In the genomic region with DNA sequence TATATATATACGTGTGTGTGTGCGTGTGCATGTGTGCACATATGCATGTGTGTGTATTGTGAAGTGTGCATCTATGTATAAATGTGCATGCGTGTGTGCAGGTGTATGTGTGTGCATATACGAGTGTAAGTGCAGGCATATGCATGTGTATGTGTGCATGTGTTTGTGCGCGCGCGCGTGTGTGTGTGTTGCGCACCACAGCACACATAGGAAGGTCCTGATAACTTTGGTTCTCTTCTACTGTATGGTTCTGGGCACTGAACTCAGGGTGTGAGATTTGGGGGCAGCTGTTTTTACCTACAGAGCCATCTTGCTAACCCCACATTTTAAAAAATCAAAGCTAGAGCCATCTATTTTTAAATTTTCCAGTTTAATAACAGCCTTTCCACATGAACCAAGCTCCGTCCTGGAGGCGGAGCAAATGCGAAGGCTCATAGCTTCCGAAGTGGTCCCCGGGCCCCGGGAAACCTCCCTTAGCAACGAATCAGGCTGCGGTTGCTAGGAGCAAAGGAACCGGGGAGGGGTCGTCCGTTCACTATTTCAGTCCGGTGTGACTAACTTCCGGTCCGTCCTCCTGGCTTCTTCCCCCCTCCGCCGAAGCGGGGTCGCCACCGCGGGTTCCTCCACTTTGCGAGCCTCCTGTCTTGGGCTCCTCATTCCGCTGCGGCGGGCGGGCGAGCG, we compare ENCODE assay signal across 8 mouse cellular contexts. TPM values are rescaled to one million over a fixed set of nuclear protein-coding genes. Genes with fewer than 3 reads are reported as not detected.
A peak's percentile ranks its signal among the peaks of the same experiment; 100 is the strongest.
DNase-seq lines count a peak whose midpoint lies in the region; ATAC-seq and TF ChIP-seq lines count a peak whose summit lies in the region.

No protein-coding gene starts in this region.

- peak overlapping the region; percentile 97 for H3K4me3 ChIP-seq in forebrain, embryonic 10.5 days
- H3K4me3 ChIP-seq in heart, embryonic 15.5 days = peak overlapping the region; percentile 94
- peak overlapping the region; percentile 66 to 85 for H3K4me3 ChIP-seq in liver, embryonic 14.5 days (ENCODE audit: insufficient read depth in 1 of 2, low read depth in 2 of 2, low read length in 2 of 2)
- peak overlapping the region; percentile 92 for H3K4me3 ChIP-seq in neural tube, embryonic 11.5 days (ENCODE audit: low read depth, low read length)
- H3K4me3 ChIP-seq in stomach, postnatal 0 days (ENCODE audit: low read depth, low read length) = peak overlapping the region; percentile 95

- peaks cover 21% of the 10 kb centered on the region for H3K4me1 ChIP-seq in forebrain, embryonic 10.5 days
- H3K4me1 ChIP-seq in heart, embryonic 15.5 days (replicated peaks) = peaks cover 14% of the 10 kb centered on the region
- peaks cover 0 to 9% of the 10 kb centered on the region in 2 experiments; a peak in 3 of 4 replicates for H3K4me1 ChIP-seq in liver, embryonic 14.5 days (replicated peaks; ENCODE audit: control insufficient read depth in 2 of 2, insufficient read depth in 2 of 2, low read length in 1 of 2)
- H3K4me1 ChIP-seq in neural tube, embryonic 11.5 days (ENCODE audit: control insufficient read depth, insufficient read depth, low read length) = peaks cover 11% of the 10 kb centered on the region
- 0 out of 2 replicates have a peak, but pooled peaks cover 3% of the 10 kb centered on the region for H3K4me1 ChIP-seq in stomach, postnatal 0 days (replicated peaks; ENCODE audit: control insufficient read depth, insufficient read depth)

- no peak for TF ChIP-seq EP300 in liver, embryonic 14.5 days (IDR thresholded peaks at IDR 0.05; ENCODE audit: low read depth)
- no peak for TF ChIP-seq EP300 in stomach, postnatal 0 days (optimal IDR thresholded peaks at IDR 0.05)

- H3K4me2 ChIP-seq in heart, embryonic 15.5 days = peak overlapping the region; percentile 95
- H3K4me2 ChIP-seq in liver, embryonic 14.5 days (ENCODE audit: low read depth) = peak overlapping the region; percentile 74
- peak overlapping the region; percentile 85 for H3K4me2 ChIP-seq in neural tube, embryonic 11.5 days (ENCODE audit: low read depth)
- H3K4me2 ChIP-seq in stomach, postnatal 0 days (replicated peaks; ENCODE audit: low read depth) = peak overlapping the region; percentile 91

- peak overlapping the region; percentile 91 for H3K27ac ChIP-seq in forebrain, embryonic 10.5 days
- H3K27ac ChIP-seq in heart, embryonic 15.5 days = peak overlapping the region; percentile 69
- H3K27ac ChIP-seq in liver, embryonic 14.5 days = no peak overlapping the region
- H3K27ac ChIP-seq in neural tube, embryonic 11.5 days (ENCODE audit: low read depth, low read length) = 0 out of 2 replicates have a peak overlapping the region, but pooled peaks have one; percentile 34
- H3K27ac ChIP-seq in stomach, postnatal 0 days (replicated peaks) = no peak overlapping the region

- peak; percentile 88 for ATAC-seq in heart, embryonic 15.5 days (replicated peaks; ENCODE audit: insufficient number of reproducible peaks, insufficient read depth, low FRiP score, low read depth)
- peak; percentile 81 for ATAC-seq in liver, embryonic 14.5 days (ENCODE audit: insufficient read depth)
- ATAC-seq in neural tube, embryonic 11.5 days (ENCODE audit: insufficient read depth, low FRiP score, low TSS enrichment) = peak; percentile 82
- peak; percentile 89 for ATAC-seq in stomach, postnatal 0 days (ENCODE audit: low FRiP score, low TSS enrichment)

- H3K9me3 ChIP-seq in forebrain, embryonic 10.5 days = no peaks in the 10 kb centered on the region
- no peaks in the 10 kb centered on the region for H3K9me3 ChIP-seq in heart, embryonic 15.5 days (replicated peaks)
- no peaks in the 10 kb centered on the region for H3K9me3 ChIP-seq in liver, embryonic 14.5 days (ENCODE audit: control insufficient read depth, low read length)
- H3K9me3 ChIP-seq in neural tube, embryonic 11.5 days (ENCODE audit: control insufficient read depth, low read length) = no peaks in the 10 kb centered on the region
- no peaks in the 10 kb centered on the region for H3K9me3 ChIP-seq in stomach, postnatal 0 days (ENCODE audit: control insufficient read depth, low read length)

- no peaks in the 10 kb centered on the region for H3K27me3 ChIP-seq in forebrain, embryonic 10.5 days (ENCODE audit: poor library complexity, severe bottlenecking)
- H3K27me3 ChIP-seq in heart, embryonic 15.5 days = no peaks in the 10 kb centered on the region
- no peaks in the 10 kb centered on the region; the same call in 1 of the 2 replicates for H3K27me3 ChIP-seq in liver, embryonic 14.5 days (ENCODE audit: control insufficient read depth, insufficient read depth, low read length)
- H3K27me3 ChIP-seq in neural tube, embryonic 11.5 days (ENCODE audit: control insufficient read depth, insufficient read depth, low read length) = no peaks in the 10 kb centered on the region
- no peaks in the 10 kb centered on the region for H3K27me3 ChIP-seq in stomach, postnatal 0 days (ENCODE audit: control insufficient read depth, insufficient read depth, low read length)

- WGBS in forebrain, embryonic 10.5 days = 8% methylated on average over 37 of the region's 37 CpGs
- 9% methylated on average over 36 of the region's 37 CpGs for WGBS in heart, embryonic 15.5 days
- 8% methylated on average over 37 of the region's 37 CpGs for WGBS in liver, embryonic 14.5 days (ENCODE audit: insufficient replicate concordance)
- 7% methylated on average over 36 of the region's 37 CpGs for WGBS in neural tube, embryonic 11.5 days
- 7% methylated on average over 36 of the region's 37 CpGs for WGBS in stomach, postnatal 0 days

- DNase-seq in CD4-positive helper T cell, adult 2 months (ENCODE audit: low read depth, low spot score) = peak; percentile 90
- DNase-seq in brain, embryonic 14.5 days (ENCODE audit: low read depth) = peak; percentile 97
- peak; percentile 92 for DNase-seq in forebrain, embryonic 10.5 days (ENCODE audit: extremely low spot score, low spot score)
- DNase-seq in kidney, postnatal 25 days = peak; percentile 91 to 94
- peak; percentile 58 to 69 (median 62) for DNase-seq in liver, embryonic 14.5 days (ENCODE audit: low read depth in 3 of 3, low spot score in 3 of 3)
- peak; percentile 92 for DNase-seq in neural tube, embryonic 11.5 days (ENCODE audit: low spot score)
- peak; percentile 89 for DNase-seq in stomach, postnatal 0 days (ENCODE audit: low spot score)

- TF ChIP-seq CTCF in brain, embryonic 14.5 days (IDR thresholded peaks at IDR 0.05; ENCODE audit: borderline replicate concordance, extremely low read depth, insufficient read depth, insufficient read length) = no peak
- TF ChIP-seq CTCF in liver, embryonic 14.5 days (IDR thresholded peaks at IDR 0.05; ENCODE audit: low read depth) = no peak
- no peak; the same call in 1 of the 2 replicates for TF ChIP-seq CTCF in stomach, postnatal 0 days (IDR thresholded peaks at IDR 0.05; ENCODE audit: low read depth)

- H3K36me3 ChIP-seq in forebrain, embryonic 10.5 days (replicated peaks) = peaks cover 23% of the 10 kb centered on the region
- peaks cover 6% of the 10 kb centered on the region; the same call in 1 of the 2 replicates for H3K36me3 ChIP-seq in heart, embryonic 15.5 days
- H3K36me3 ChIP-seq in liver, embryonic 14.5 days (replicated peaks; ENCODE audit: control insufficient read depth, insufficient read depth, low read depth) = no peaks in the 10 kb centered on the region
- H3K36me3 ChIP-seq in neural tube, embryonic 11.5 days (ENCODE audit: control insufficient read depth, insufficient read depth, low read length) = peaks cover 2% of the 10 kb centered on the region
- H3K36me3 ChIP-seq in stomach, postnatal 0 days (ENCODE audit: control insufficient read depth, insufficient read depth, low read length) = 0 out of 2 replicates have a peak, but pooled peaks cover 2% of the 10 kb centered on the region

- peak overlapping the region; percentile 95 for H3K9ac ChIP-seq in heart, embryonic 15.5 days
- peak overlapping the region; percentile 73 for H3K9ac ChIP-seq in liver, embryonic 14.5 days (replicated peaks)
- peak overlapping the region; percentile 91 for H3K9ac ChIP-seq in neural tube, embryonic 11.5 days (ENCODE audit: low read length)
- H3K9ac ChIP-seq in stomach, postnatal 0 days (ENCODE audit: low read length) = peak overlapping the region; percentile 92

- peak; percentile 32; the same call in 1 of the 2 replicates for TF ChIP-seq POLR2A in brain, embryonic 14.5 days (IDR thresholded peaks at IDR 0.05; ENCODE audit: borderline replicate concordance, extremely low read depth, insufficient read depth, insufficient read length, poor library complexity, severe bottlenecking)

RNA-seq across cellular contexts. Expression of a gene that starts 8.5 kb away (rescaled TPM):
- polyA plus RNA-seq in brain, embryonic 14.5 days (2012; rRNA removed) = 70.1 and 81.5 TPM in 2 replicates
- polyA plus RNA-seq in forebrain, embryonic 10.5 days (2016; fragmentation: Nextera tagmentation; extraction: Ambion mirVana) = 3.2 and 5.4 TPM in 2 replicates
- 0.53 TPM in 1 of 2 replicates, not detected in the other for polyA plus RNA-seq in heart, embryonic 15.5 days (2015; fragmentation: Nextera tagmentation; extraction: Ambion mirVana)
- 0.11 TPM in 1 of 2 replicates, not detected in the other for polyA plus RNA-seq in liver, embryonic 14.5 days (2012; rRNA removed)
- 0.06 TPM in 1 of 2 replicates, not detected in the other for polyA plus RNA-seq in liver, embryonic 14.5 days (2014; fragmentation: Nextera tagmentation; extraction: Ambion mirVana)
- 27.3 and 32.9 TPM in 2 replicates for polyA plus RNA-seq in neural tube, embryonic 11.5 days (2014; fragmentation: Nextera tagmentation; extraction: Ambion mirVana)
- 1.1 and 1.2 TPM in 2 replicates for polyA plus RNA-seq in stomach, postnatal 0 days (2015; fragmentation: Nextera tagmentation; extraction: Ambion mirVana)

RNA-seq across cellular contexts. Expression of a gene that starts 28.2 kb away (rescaled TPM):
- 7.9 and 14.0 TPM in 2 replicates for polyA plus RNA-seq in brain, embryonic 14.5 days (2012; rRNA removed)
- 12.8 and 13.6 TPM in 2 replicates for polyA plus RNA-seq in forebrain, embryonic 10.5 days (2016; fragmentation: Nextera tagmentation; extraction: Ambion mirVana)
- 7.8 and 7.9 TPM in 2 replicates for polyA plus RNA-seq in heart, embryonic 15.5 days (2015; fragmentation: Nextera tagmentation; extraction: Ambion mirVana)
- 3.3 and 3.9 TPM in 2 replicates for polyA plus RNA-seq in liver, embryonic 14.5 days (2012; rRNA removed)
- 4.5 and 5.7 TPM in 2 replicates for polyA plus RNA-seq in liver, embryonic 14.5 days (2014; fragmentation: Nextera tagmentation; extraction: Ambion mirVana)
- 12.8 and 13.1 TPM in 2 replicates for polyA plus RNA-seq in neural tube, embryonic 11.5 days (2014; fragmentation: Nextera tagmentation; extraction: Ambion mirVana)
- 6.2 and 6.9 TPM in 2 replicates for polyA plus RNA-seq in stomach, postnatal 0 days (2015; fragmentation: Nextera tagmentation; extraction: Ambion mirVana)

RNA-seq across cellular contexts. Expression of a gene that starts 30.3 kb away (rescaled TPM):
- 8.8 and 16.4 TPM in 2 replicates for polyA plus RNA-seq in brain, embryonic 14.5 days (2012; rRNA removed)
- polyA plus RNA-seq in forebrain, embryonic 10.5 days (2016; fragmentation: Nextera tagmentation; extraction: Ambion mirVana) = 88.2 and 88.6 TPM in 2 replicates
- 37.3 and 41.9 TPM in 2 replicates for polyA plus RNA-seq in heart, embryonic 15.5 days (2015; fragmentation: Nextera tagmentation; extraction: Ambion mirVana)
- polyA plus RNA-seq in liver, embryonic 14.5 days (2012; rRNA removed) = 13.1 and 13.3 TPM in 2 replicates
- 11.0 and 11.4 TPM in 2 replicates for polyA plus RNA-seq in liver, embryonic 14.5 days (2014; fragmentation: Nextera tagmentation; extraction: Ambion mirVana)
- polyA plus RNA-seq in neural tube, embryonic 11.5 days (2014; fragmentation: Nextera tagmentation; extraction: Ambion mirVana) = 26.6 and 28.0 TPM in 2 replicates
- polyA plus RNA-seq in stomach, postnatal 0 days (2015; fragmentation: Nextera tagmentation; extraction: Ambion mirVana) = 15.1 and 16.2 TPM in 2 replicates

RNA-seq across cellular contexts. Expression of a gene that starts 34.6 kb away (rescaled TPM):
- polyA plus RNA-seq in brain, embryonic 14.5 days (2012; rRNA removed) = 40.0 and 41.6 TPM in 2 replicates
- 12.4 and 12.7 TPM in 2 replicates for polyA plus RNA-seq in forebrain, embryonic 10.5 days (2016; fragmentation: Nextera tagmentation; extraction: Ambion mirVana)
- polyA plus RNA-seq in heart, embryonic 15.5 days (2015; fragmentation: Nextera tagmentation; extraction: Ambion mirVana) = 7.8 and 8.9 TPM in 2 replicates
- polyA plus RNA-seq in liver, embryonic 14.5 days (2012; rRNA removed) = 3.7 and 3.9 TPM in 2 replicates
- polyA plus RNA-seq in liver, embryonic 14.5 days (2014; fragmentation: Nextera tagmentation; extraction: Ambion mirVana) = 2.0 and 2.1 TPM in 2 replicates
- polyA plus RNA-seq in neural tube, embryonic 11.5 days (2014; fragmentation: Nextera tagmentation; extraction: Ambion mirVana) = 12.7 and 14.5 TPM in 2 replicates
- polyA plus RNA-seq in stomach, postnatal 0 days (2015; fragmentation: Nextera tagmentation; extraction: Ambion mirVana) = 5.3 and 5.7 TPM in 2 replicates

RNA-seq across cellular contexts. Expression of a gene that starts 46.5 kb away (rescaled TPM):
- polyA plus RNA-seq in brain, embryonic 14.5 days (2012; rRNA removed) = 2.4 and 5.3 TPM in 2 replicates
- 2.5 TPM in 2 replicates for polyA plus RNA-seq in forebrain, embryonic 10.5 days (2016; fragmentation: Nextera tagmentation; extraction: Ambion mirVana)
- polyA plus RNA-seq in heart, embryonic 15.5 days (2015; fragmentation: Nextera tagmentation; extraction: Ambion mirVana) = 11.3 and 12.2 TPM in 2 replicates
- polyA plus RNA-seq in liver, embryonic 14.5 days (2012; rRNA removed) = 0.22 and 0.29 TPM in 2 replicates
- 0.20 and 0.44 TPM in 2 replicates for polyA plus RNA-seq in liver, embryonic 14.5 days (2014; fragmentation: Nextera tagmentation; extraction: Ambion mirVana)
- polyA plus RNA-seq in neural tube, embryonic 11.5 days (2014; fragmentation: Nextera tagmentation; extraction: Ambion mirVana) = 0.82 and 1.8 TPM in 2 replicates
- 1.3 and 1.4 TPM in 2 replicates for polyA plus RNA-seq in stomach, postnatal 0 days (2015; fragmentation: Nextera tagmentation; extraction: Ambion mirVana)

Comparison
In these comparisons a context has a peak if more than half of its experiments do, and no peak if none do; other contexts are left out.
1. H3K27ac ChIP-seq: peak in forebrain, embryonic 10.5 days (single experiment), heart, embryonic 15.5 days (single experiment) and neural tube, embryonic 11.5 days (single experiment); none in liver, embryonic 14.5 days (single experiment) and stomach, postnatal 0 days (single experiment).
2. Peak in every context shown above with its lines, with median percentiles within 50 percentile points of each other: DNase-seq, H3K4me3 ChIP-seq, ATAC-seq, H3K4me2 ChIP-seq and H3K9ac ChIP-seq.